Mouse (Mus musculus) heart, embryonic 14.5 days (tissue): Measurements from ENCODE around the gene Irs3. TPM values are rescaled to one million over a fixed set of nuclear protein-coding genes. Genes with fewer than 3 reads are reported as not detected.
A peak's percentile ranks its signal among the peaks of the same experiment; 100 is the strongest.

Source experiments
- ATAC-seq: fragments of 200-750 bp; cut with Nextera tagmentation; 2 replicates; pipeline ENCODE4 v1.8.0; 2017; ENCODE audit warnings: low read depth, moderate TSS enrichment; ENCODE audit not compliant: insufficient number of reproducible peaks, insufficient read depth, low FRiP score
- H3K27ac ChIP-seq, 2 experiments: fragments of 200-500 bp in 1 of 2; fragments of 300-500 bp in 1 of 2; sonication (generic) in 1 of 2; replicated peaks in 1 of 2; 2 replicates each; pipeline ENCODE4 v1.5.1; 2012 to 2014; ENCODE audit warnings: low read depth in 2 of 2, low read length in 2 of 2, control low read depth in 1 of 2, mild to moderate bottlenecking in 1 of 2, mixed read lengths in 1 of 2; ENCODE audit not compliant: control insufficient read depth in 1 of 2, insufficient read depth in 1 of 2
- H3K27me3 ChIP-seq: fragments of 300-500 bp; sonication (generic); 2 replicates; pipeline ENCODE4 v1.6.1; 2014; ENCODE audit warnings: mild to moderate bottlenecking, low read length, control low read depth; ENCODE audit not compliant: control insufficient read depth, insufficient read depth
- H3K36me3 ChIP-seq: fragments of 300-500 bp; sonication (generic); 2 replicates; pipeline ENCODE4 v1.6.1; 2014; ENCODE audit warnings: mild to moderate bottlenecking, control low read depth, low read length, mixed read lengths; ENCODE audit not compliant: control insufficient read depth, insufficient read depth
- H3K4me1 ChIP-seq, 2 experiments: fragments of 200-500 bp in 1 of 2; fragments of 300-500 bp in 1 of 2; sonication (generic) in 1 of 2; 2 replicates each; pipeline ENCODE4 v1.6.1; 2012 to 2014; ENCODE audit warnings: low read length in 2 of 2, control low read depth in 1 of 2, mixed read lengths in 1 of 2; ENCODE audit not compliant: control insufficient read depth in 2 of 2, insufficient read depth in 2 of 2
- H3K4me2 ChIP-seq: fragments of 300-500 bp; sonication (generic); 2 replicates; pipeline ENCODE4 v1.6.1; 2014; ENCODE audit warnings: mild to moderate bottlenecking, low read length
- H3K4me3 ChIP-seq, 2 experiments: fragments of 200-500 bp in 1 of 2; fragments of 300-500 bp in 1 of 2; sonication (generic) in 1 of 2; 2 replicates each; pipeline ENCODE4 v1.5.1; 2012 to 2014; ENCODE audit warnings: low read length in 2 of 2, mild to moderate bottlenecking in 2 of 2, control low read depth in 1 of 2, low read depth in 1 of 2, moderate library complexity in 1 of 2; ENCODE audit not compliant: control insufficient read depth in 1 of 2, insufficient read depth in 1 of 2
- H3K9ac ChIP-seq: fragments of 300-500 bp; sonication (generic); 2 replicates; pipeline ENCODE4 v1.6.1; 2014; ENCODE audit warnings: mild to moderate bottlenecking, low read length
- H3K9me3 ChIP-seq: fragments of 300-500 bp; sonication (generic); 2 replicates; pipeline ENCODE4 v1.6.1; 2016; ENCODE audit warnings: low read length, control low read depth; ENCODE audit not compliant: control insufficient read depth
- whole genome bisulfite sequencing: fragments of 180-500 bp; shearing (Covaris S2); extraction: QIAGEN DNeasy Blood & Tissue Kit; methylation state at CpG from one replicate; pipeline ENCODE4 v1.1.7; 2014; 5-methylcytosine and 5-hydroxymethylcytosine counted together
- polyA plus RNA-seq: library from polyadenylated mRNA; unstranded; fragments of >200 nt; fragmentation: Nextera tagmentation; extraction: Ambion mirVana; gene quantifications from 2 replicates; pipeline ENCODE4 v1.2.1, GENCODE M21; 2014

The Irs3 gene
- 0.11 TPM in 2 replicates for polyA plus RNA-seq

- H3K9me3 ChIP-seq, result no peaks in the 10 kb centered on the region
- peak within 1 kb of the TSS; percentile 55 for H3K9ac ChIP-seq
- 16% methylated on average over 11 of the region's 11 CpGs for WGBS
- no peak for ATAC-seq
- no peak within 1 kb of the TSS for H3K27ac ChIP-seq
- peaks cover 28% of the 10 kb centered on the region for H3K27me3 ChIP-seq
- peak within 1 kb of the TSS; percentile 40 to 42 for H3K4me3 ChIP-seq
- H3K36me3 ChIP-seq, result peaks cover 15% of the 10 kb centered on the region
- peaks cover 7 to 27% of the 10 kb centered on the region in 2 experiments; a peak in 3 of 4 replicates for H3K4me1 ChIP-seq
- peak within 1 kb of the TSS; percentile 72 for H3K4me2 ChIP-seq
Observed at GRCm38 (mm10) chr5:137645652-137646091, at the start of gene Irs3. Irs3 (minus strand) TSS chr5:137645714.

GRCm38 (mm10) chr5:137694796-137695195 is 49.3 kb upstream of the Irs3 start:
- Histone ChIP-seq H3K27ac (no peak overlapping the region), H3K36me3 (no peaks in the 10 kb centered on the region), H3K4me2 (no peak overlapping the region), H3K9ac (no peak overlapping the region), H3K4me3 (no peak overlapping the region), H3K4me1 (peaks cover 4 to 5% of the 10 kb centered on the region in 2 experiments; a peak in 2 of 4 replicates), H3K27me3 (no peaks in the 10 kb centered on the region), H3K9me3 (no peaks in the 10 kb centered on the region)
- 83% methylated on average over 3 of the region's 3 CpGs for WGBS
- no peak for ATAC-seq

- H3K4me2 ChIP-seq, result no peak overlapping the region
- H3K4me3 ChIP-seq, result no peak overlapping the region
- no peaks in the 10 kb centered on the region for H3K27me3 ChIP-seq
- H3K9me3 ChIP-seq, result no peaks in the 10 kb centered on the region
- H3K27ac ChIP-seq, result no peak overlapping the region
- ATAC-seq, result no peak
- no peak overlapping the region for H3K9ac ChIP-seq
- H3K36me3 ChIP-seq, result no peaks in the 10 kb centered on the region
- 64% methylated on average over 1 of the region's 1 CpGs for WGBS
- H3K4me1 ChIP-seq, result peaks cover 4 to 5% of the 10 kb centered on the region in 2 experiments; a peak in 2 of 4 replicates
Observed at GRCm38 (mm10) chr5:137691881-137692280, 46.4 kb upstream of the Irs3 start.

- 17% methylated on average over 9 of the region's 9 CpGs for whole genome bisulfite sequencing
Observed at GRCm38 (mm10) chr5:137690531-137690930, 45.0 kb upstream of the Irs3 start.

GRCm38 (mm10) chr5:137689974-137690373 is 44.5 kb upstream of the Irs3 start:
- H3K9ac ChIP-seq, result 0 out of 2 replicates have a peak overlapping the region, but pooled peaks have one; percentile 2
- H3K4me1 ChIP-seq, result peaks cover 4 to 5% of the 10 kb centered on the region in 2 experiments; a peak in 2 of 4 replicates
- no peaks in the 10 kb centered on the region for H3K9me3 ChIP-seq
- peak overlapping the region in 1 of 2 experiments; percentile 76; a peak in 3 of 4 replicates for H3K27ac ChIP-seq
- no peaks in the 10 kb centered on the region for H3K27me3 ChIP-seq
- H3K4me3 ChIP-seq, result no peak overlapping the region
- WGBS, result 85% methylated on average over 3 of the region's 3 CpGs
- H3K4me2 ChIP-seq, result 0 out of 2 replicates have a peak overlapping the region, but pooled peaks have one; percentile 19
- ATAC-seq, result no peak
- no peaks in the 10 kb centered on the region for H3K36me3 ChIP-seq

More at GRCm38 (mm10) chr5:137690531-137690930, 45.0 kb upstream of the Irs3 start:
- Histone ChIP-seq H3K36me3 (no peaks in the 10 kb centered on the region), H3K4me2 (0 out of 2 replicates have a peak overlapping the region, but pooled peaks have one; percentile 19), H3K9me3 (no peaks in the 10 kb centered on the region), H3K9ac (0 out of 2 replicates have a peak overlapping the region, but pooled peaks have one; percentile 2), H3K4me3 (peak overlapping the region in 1 of 2 experiments; percentile 11; a peak in 1 of 4 replicates), H3K27me3 (no peaks in the 10 kb centered on the region), H3K27ac (peak overlapping the region in 1 of 2 experiments; percentile 76; a peak in 3 of 4 replicates), H3K4me1 (peaks cover 4 to 5% of the 10 kb centered on the region in 2 experiments; a peak in 2 of 4 replicates)
- ATAC-seq, result no peak

GRCm38 (mm10) chr5:137686127-137686790 is 40.7 kb upstream of the Irs3 start:
- Histone ChIP-seq H3K27ac (no peak overlapping the region), H3K9ac (no peak overlapping the region), H3K4me3 (no peak overlapping the region), H3K27me3 (no peaks in the 10 kb centered on the region), H3K36me3 (no peaks in the 10 kb centered on the region), H3K4me2 (no peak overlapping the region), H3K9me3 (no peaks in the 10 kb centered on the region), H3K4me1 (peaks cover 9 to 15% of the 10 kb centered on the region in 2 experiments)
- no peak for ATAC-seq
- 67% methylated on average over 6 of the region's 6 CpGs for WGBS

GRCm38 (mm10) chr5:137685653-137686052 is 40.1 kb upstream of the Irs3 start:
- no peak for ATAC-seq
- Histone ChIP-seq H3K4me2 (no peak overlapping the region), H3K9ac (no peak overlapping the region), H3K36me3 (no peaks in the 10 kb centered on the region), H3K4me3 (no peak overlapping the region), H3K4me1 (peaks cover 8 to 14% of the 10 kb centered on the region in 2 experiments), H3K27me3 (no peaks in the 10 kb centered on the region), H3K9me3 (no peaks in the 10 kb centered on the region), H3K27ac (no peak overlapping the region)
- 95% methylated on average over 3 of the region's 3 CpGs for WGBS
